Mouse (Mus musculus) heart, adult 2 months (tissue): Measurements from ENCODE around the gene Tac4.

ENCODE experiments used
- CTCF ChIP-seq: fragments of 200-600 bp; IDR thresholded peaks from 2 replicates; pipeline ENCODE4 v1.8.1; 2022; ENCODE audit warnings: antibody characterized with exemption, mild to moderate bottlenecking, moderate library complexity
- EP300 ChIP-seq: fragments of 200-500 bp; IDR thresholded peaks from 2 replicates; pipeline ENCODE4 v1.6.1; 2011; ENCODE audit warnings: low read depth, low read length, control low read depth; ENCODE audit not compliant: insufficient read depth
- POLR2A ChIP-seq: fragments of 200-500 bp; IDR thresholded peaks from 2 replicates; pipeline ENCODE4 v1.6.1; 2011; ENCODE audit warnings: mild to moderate bottlenecking, low read depth, low read length, control low read depth; ENCODE audit not compliant: insufficient read depth

DNA sequence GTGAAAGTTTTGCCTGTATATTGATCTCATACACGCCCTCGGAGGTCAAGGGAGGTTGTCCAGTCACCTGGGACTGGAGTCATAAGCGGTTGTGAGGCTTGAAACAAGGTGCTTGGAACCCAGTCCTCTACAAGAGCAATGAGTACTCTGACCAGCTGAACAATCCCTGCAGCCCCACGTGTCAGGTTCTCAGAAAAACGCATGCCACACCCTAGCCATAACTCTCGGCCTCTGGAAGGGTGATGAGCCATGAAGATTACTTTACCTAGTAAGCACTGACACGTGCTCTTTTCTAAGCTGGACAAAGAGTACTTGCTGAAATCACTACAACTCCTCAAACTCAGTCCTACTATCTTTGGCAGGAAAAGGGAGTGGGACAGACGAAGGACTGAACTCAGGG is 46.2 kb downstream of the Tac4 start:
- no peak for TF ChIP-seq POLR2A
- TF ChIP-seq CTCF, result no peak
- no peak for TF ChIP-seq EP300
